ENCODE assay signal across 14 mouse cellular contexts in genomic region chr2:131316167-131316566, GRCm38 (mm10).
"Had no signal": no experiment of that assay in that cellular context is flagged by ENCODE, and none has a peak within 500 bp of the region (broad histone marks: within the 10 kb centered on the region; RNA-seq: fewer than 3 reads in every experiment).

No protein-coding gene starts in this region.

- H3K4me3 ChIP-seq: layer of hippocampus, adult 2 months; limb, embryonic 10.5 days; liver, embryonic 13.5 days; lung, embryonic 15.5 days had no signal

- DNase-seq: kidney, adult 8-10 months; kidney, postnatal 10 days; kidney, postnatal 4 days; liver, embryonic 13.5 days; liver, postnatal 0 days; lung, postnatal 14 days; thymus, postnatal 4 days had no signal

- H3K9ac ChIP-seq: liver, embryonic 13.5 days; liver, postnatal 0 days; lung, embryonic 15.5 days had no signal

- H3K27ac ChIP-seq: layer of hippocampus, adult 2 months; limb, embryonic 10.5 days; liver, embryonic 13.5 days; lung, embryonic 15.5 days; macrophage; stomach, postnatal 0 days had no signal

- H3K36me3 ChIP-seq: liver, embryonic 13.5 days; lung, embryonic 15.5 days had no signal

- H3K9me3 ChIP-seq: limb, embryonic 10.5 days; liver, embryonic 13.5 days; lung, embryonic 15.5 days had no signal

- H3K4me2 ChIP-seq: liver, embryonic 13.5 days; lung, embryonic 15.5 days had no signal

- ATAC-seq: inflammation-experienced regulatory T-cells, adult 6 months; intestine, postnatal 0 days; liver, postnatal 0 days had no signal

- H3K4me1 ChIP-seq: liver, embryonic 13.5 days had no signal

- H3K27me3 ChIP-seq: liver, embryonic 13.5 days; lung, embryonic 15.5 days had no signal
